In the genomic region with DNA sequence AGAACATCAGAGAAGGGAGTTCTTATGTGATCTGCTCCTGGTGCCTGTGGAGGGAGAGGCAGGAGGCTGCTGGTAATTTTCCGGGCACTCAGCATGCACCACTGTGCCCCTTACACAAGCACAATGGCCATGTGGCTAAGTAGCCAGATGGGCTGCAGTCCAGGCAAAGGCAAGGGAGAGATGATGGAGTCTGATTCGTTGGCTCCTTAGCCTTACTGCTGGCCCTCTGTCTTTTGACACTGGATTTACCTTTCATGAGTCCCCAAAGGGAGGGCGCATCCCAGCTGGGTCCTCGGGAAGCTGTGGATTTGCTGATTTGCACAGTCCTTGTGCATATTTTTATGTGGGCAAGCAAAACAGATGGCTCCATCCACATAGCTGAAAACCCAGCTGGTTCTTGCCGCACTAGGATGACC, we compare ENCODE assay signal across 10 mouse cellular contexts.
DNase-seq lines count a peak whose midpoint lies in the region; ATAC-seq lines count a peak whose summit lies in the region.
"Had no signal": no experiment of that assay in that cellular context is flagged by ENCODE, and none has a peak within 500 bp of the region (broad histone marks: within the 10 kb centered on the region; RNA-seq: fewer than 3 reads in every experiment).

No protein-coding gene starts in this region.

- no peak overlapping the region for H3K9ac ChIP-seq in hindbrain, embryonic 11.5 days (ENCODE audit: low read depth, low read length)
- H3K9ac ChIP-seq: embryonic facial prominence, embryonic 15.5 days had no signal

- DNase-seq in brain, adult 2 months (ENCODE audit: low read depth, low spot score) = peak; percentile 95
- DNase-seq in cerebellum, postnatal 14 days = peak; percentile 87
- peak; percentile 63 for DNase-seq in hindbrain, embryonic 11.5 days (ENCODE audit: low spot score)
- DNase-seq in midbrain, embryonic 10.5 days (ENCODE audit: low spot score) = peak; percentile 25
- DNase-seq in thymus, postnatal 0 days (ENCODE audit: low spot score) = no peak
- DNase-seq in urinary bladder, postnatal 10 days (ENCODE audit: low spot score) = no peak
- no peak for DNase-seq in urinary bladder, postnatal 25 days (ENCODE audit: low spot score)
- DNase-seq in spleen, postnatal 10 days (ENCODE audit: low spot score in 2 of 2) = no peak

- H3K27me3 ChIP-seq in hindbrain, embryonic 11.5 days (ENCODE audit: control insufficient read depth, insufficient read depth, low read length) = no peaks in the 10 kb centered on the region
- H3K27me3 ChIP-seq in midbrain, embryonic 10.5 days (ENCODE audit: low read depth, poor library complexity, severe bottlenecking) = no peaks in the 10 kb centered on the region
- H3K27me3 ChIP-seq: embryonic facial prominence, embryonic 15.5 days had no signal

- WGBS in hindbrain, embryonic 11.5 days = 58% methylated on average over 5 of the region's 5 CpGs
- WGBS in midbrain, embryonic 10.5 days = 62% methylated on average over 5 of the region's 5 CpGs

- H3K36me3 ChIP-seq in hindbrain, embryonic 11.5 days (ENCODE audit: control insufficient read depth, insufficient read depth, low read length) = no peaks in the 10 kb centered on the region
- no peaks in the 10 kb centered on the region for H3K36me3 ChIP-seq in midbrain, embryonic 10.5 days
- H3K36me3 ChIP-seq: embryonic facial prominence, embryonic 15.5 days; G1E had no signal

- 0 out of 2 replicates have a peak, but pooled peaks cover 4% of the 10 kb centered on the region for H3K4me1 ChIP-seq in hindbrain, embryonic 11.5 days (replicated peaks; ENCODE audit: control insufficient read depth, insufficient read depth, low read length)
- peaks cover 23% of the 10 kb centered on the region for H3K4me1 ChIP-seq in midbrain, embryonic 10.5 days

- ATAC-seq in hindbrain, embryonic 11.5 days (ENCODE audit: low FRiP score) = peak; percentile 93

- no peaks in the 10 kb centered on the region for H3K9me3 ChIP-seq in hindbrain, embryonic 11.5 days (ENCODE audit: control insufficient read depth, low read length)
- no peaks in the 10 kb centered on the region for H3K9me3 ChIP-seq in midbrain, embryonic 10.5 days (replicated peaks)
- H3K9me3 ChIP-seq: embryonic facial prominence, embryonic 15.5 days had no signal

- no peak overlapping the region for H3K4me2 ChIP-seq in hindbrain, embryonic 11.5 days (replicated peaks; ENCODE audit: low read depth, low read length)
- H3K4me2 ChIP-seq: embryonic facial prominence, embryonic 15.5 days had no signal

- peak overlapping the region; percentile 90 for H3K27ac ChIP-seq in hindbrain, embryonic 11.5 days (ENCODE audit: low read depth, low read length)
- peak overlapping the region; percentile 81 for H3K27ac ChIP-seq in midbrain, embryonic 10.5 days (replicated peaks)
- H3K27ac ChIP-seq: embryonic facial prominence, embryonic 15.5 days had no signal

- no peak overlapping the region for H3K4me3 ChIP-seq in hindbrain, embryonic 11.5 days (ENCODE audit: low read depth, low read length)
- no peak overlapping the region for H3K4me3 ChIP-seq in midbrain, embryonic 10.5 days
- H3K4me3 ChIP-seq: embryonic facial prominence, embryonic 15.5 days had no signal

Comparison
In these comparisons a context has a peak if more than half of its experiments do, and no peak if none do; other contexts are left out.
1. DNase-seq: peak in brain, adult 2 months (single experiment), cerebellum, postnatal 14 days (2 of 2), hindbrain, embryonic 11.5 days (single experiment) and midbrain, embryonic 10.5 days (single experiment); none in thymus, postnatal 0 days (single experiment), urinary bladder, postnatal 10 days (single experiment), urinary bladder, postnatal 25 days (single experiment) and spleen, postnatal 10 days (0 of 2).